Mouse (Mus musculus) retina, embryonic 14.5 days (tissue): ENCODE results near the gene Dnajc25.

Source experiments
- DNase-seq: peaks from one replicate; pipeline ENCODE4 v3.0.0-alpha.2; 2015; ENCODE audit warnings: low spot score

Dnajc25 gene

GRCm38 (mm10) chr4:58994762-58995161 is at the start of gene Dnajc25:
Gene Dnajc25 (plus strand): TSS chr4:58995062.
- no peak for DNase-seq

GRCm38 (mm10) chr4:58948391-58948790 is 46.5 kb upstream of the Dnajc25 start:
- no peak for DNase-seq

- DNase-seq: no peak
Measured at GRCm38 (mm10) chr4:58952630-58953029, 42.2 kb upstream of the Dnajc25 start.

- no peak for DNase-seq
Measured at GRCm38 (mm10) chr4:58961719-58962118, 33.1 kb upstream of the Dnajc25 start.

- DNase-seq: no peak
Measured at GRCm38 (mm10) chr4:58963271-58963670, 31.6 kb upstream of the Dnajc25 start.

- DNase-seq: no peak
Measured at GRCm38 (mm10) chr4:58965136-58965535, 29.7 kb upstream of the Dnajc25 start.

- DNase-seq: no peak
Measured at GRCm38 (mm10) chr4:58970678-58971077, 24.2 kb upstream of the Dnajc25 start.

GRCm38 (mm10) chr4:58975711-58976110 is 19.2 kb upstream of the Dnajc25 start:
- no peak for DNase-seq

- DNase-seq: no peak
Measured at GRCm38 (mm10) chr4:58981421-58981820, 13.4 kb upstream of the Dnajc25 start.

- no peak for DNase-seq
Measured at GRCm38 (mm10) chr4:58982806-58983205, 12.1 kb upstream of the Dnajc25 start.

GRCm38 (mm10) chr4:58985157-58985648 is 9.7 kb upstream of the Dnajc25 start:
- peak; percentile 91 for DNase-seq

GRCm38 (mm10) chr4:58986540-58987190 is 8.2 kb upstream of the Dnajc25 start, which contains the start of gene Ptgr1:
Gene Ptgr1 (minus strand): TSS chr4:58987119.
- peak; percentile 84 for DNase-seq

GRCm38 (mm10) chr4:58989303-58989898 is 5.5 kb upstream of the Dnajc25 start:
- peak; percentile 36 for DNase-seq

GRCm38 (mm10) chr4:58990609-58991434 is 4.0 kb upstream of the Dnajc25 start:
- peak; percentile 18 for DNase-seq

GRCm38 (mm10) chr4:58992195-58992594 is 2.7 kb upstream of the Dnajc25 start:
- DNase-seq: no peak

- no peak for DNase-seq
Measured at GRCm38 (mm10) chr4:58995251-58995693, 410 bp downstream of the Dnajc25 start.

- DNase-seq: no peak
Measured at GRCm38 (mm10) chr4:58997081-58997480, 2.2 kb downstream of the Dnajc25 start.

GRCm38 (mm10) chr4:58998688-58999087 is 3.8 kb downstream of the Dnajc25 start:
- no peak for DNase-seq

- peak; percentile 80 for DNase-seq
Measured at GRCm38 (mm10) chr4:58999686-59000085, 4.8 kb downstream of the Dnajc25 start.

- peak; percentile 54 for DNase-seq
Measured at GRCm38 (mm10) chr4:59000614-59001013, 5.8 kb downstream of the Dnajc25 start.

- DNase-seq: peak; percentile 95
Measured at GRCm38 (mm10) chr4:59002948-59003805, 8.3 kb downstream of the Dnajc25 start, which contains the start of gene Gm20503. Gene Gm20503 (plus strand): TSS chr4:59003210.

- no peak for DNase-seq
Measured at GRCm38 (mm10) chr4:59003806-59004200, 8.9 kb downstream of the Dnajc25 start.
